Mouse (Mus musculus): ENCODE data around the gene Gm49333. TPM values are rescaled to one million over a fixed set of nuclear protein-coding genes. Genes with fewer than 3 reads are reported as not detected.
A peak's percentile ranks its signal among the peaks of the same experiment; 100 is the strongest.

The Gm49333 gene
- total RNA-seq (2021) = not detected
- not detected in 2 replicates for polyA plus RNA-seq (2012; rRNA removed)
- long read RNA-seq, partial matches to known transcripts = 0 of 2 reads
- long read RNA-seq, other reads (novel, unspliced or antisense) = 2 of 2 reads

DNA sequence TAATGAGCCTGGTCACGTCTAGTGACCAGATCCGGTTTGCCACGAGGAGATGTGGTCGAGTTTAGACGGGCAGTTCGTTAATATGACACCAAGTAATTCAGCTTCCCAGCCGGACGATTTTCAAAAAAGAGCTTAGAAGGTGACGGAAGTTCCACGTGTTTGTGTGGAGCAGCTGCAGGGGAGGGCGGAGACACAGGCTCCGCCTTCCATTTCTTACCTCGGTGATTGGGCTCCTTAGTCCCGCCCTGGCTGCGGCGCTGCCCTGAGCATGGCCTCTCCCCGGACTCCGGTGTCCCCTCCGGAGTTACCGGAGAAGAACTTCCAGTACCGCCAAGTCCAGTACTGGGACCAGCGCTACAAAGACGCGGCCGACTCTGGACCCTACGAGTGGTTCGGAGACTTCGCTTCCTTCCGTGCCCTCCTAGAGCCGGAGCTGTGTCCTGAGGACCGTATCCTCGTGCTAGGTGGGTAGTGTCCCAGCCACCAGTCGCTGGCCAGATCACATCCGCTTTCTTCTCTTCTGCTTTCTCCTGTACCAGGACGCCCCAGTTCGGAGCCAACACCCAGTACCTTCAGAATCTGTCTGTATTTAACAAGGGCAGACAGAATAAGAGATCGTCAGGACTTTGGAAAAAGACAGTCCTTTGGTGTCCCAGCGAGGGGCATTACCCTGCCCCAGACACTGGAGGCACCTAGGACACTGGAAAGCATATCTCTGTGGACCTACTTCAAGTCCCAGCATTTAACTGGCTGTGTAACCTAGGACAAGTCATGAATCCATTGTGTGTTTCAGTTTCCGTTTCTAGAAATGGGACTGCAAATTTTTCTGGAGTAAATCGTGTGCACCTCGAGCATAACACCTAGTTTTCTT, at the start of gene Gm49333, which contains the start of the genes Eef1akmt4 and Alg3:
Gene Gm49333 (plus strand): TSS at position 254 of the 871 bp plus-strand sequence.
Gene Eef1akmt4 (plus strand): TSS at position 237 of the 871 bp plus-strand sequence.
Gene Alg3 (minus strand): TSS at position 379 of the 871 bp plus-strand sequence.
- peak; percentile 94 for DNase-seq

DNA sequence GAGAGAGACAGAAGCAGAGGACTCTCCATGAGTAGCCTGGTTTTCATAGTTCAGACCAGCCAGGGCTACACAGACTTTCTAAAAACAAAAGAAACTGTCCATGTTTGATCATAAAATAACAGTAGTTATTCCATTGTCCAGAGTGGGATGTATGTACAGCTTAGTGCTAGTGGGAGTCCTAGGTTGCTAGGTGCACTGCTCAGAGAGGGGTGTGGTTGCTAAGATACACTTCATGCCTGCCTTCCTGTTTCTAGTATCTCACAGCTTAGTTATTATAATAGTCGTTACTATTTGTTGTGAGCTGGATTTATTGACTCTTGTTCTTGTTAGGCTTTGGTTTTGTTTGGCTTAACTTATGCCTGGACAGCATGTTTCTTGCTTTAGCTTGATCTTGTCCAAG, 46.3 kb upstream of the Gm49333 start:
- no peak for DNase-seq

GRCm38 (mm10) chr16:20589366-20589938, 22.0 kb upstream of the Gm49333 start, which contains the start of gene Vwa5b2:
Gene Vwa5b2 (plus strand): TSS chr16:20589471.
- DNase-seq = no peak

DNA sequence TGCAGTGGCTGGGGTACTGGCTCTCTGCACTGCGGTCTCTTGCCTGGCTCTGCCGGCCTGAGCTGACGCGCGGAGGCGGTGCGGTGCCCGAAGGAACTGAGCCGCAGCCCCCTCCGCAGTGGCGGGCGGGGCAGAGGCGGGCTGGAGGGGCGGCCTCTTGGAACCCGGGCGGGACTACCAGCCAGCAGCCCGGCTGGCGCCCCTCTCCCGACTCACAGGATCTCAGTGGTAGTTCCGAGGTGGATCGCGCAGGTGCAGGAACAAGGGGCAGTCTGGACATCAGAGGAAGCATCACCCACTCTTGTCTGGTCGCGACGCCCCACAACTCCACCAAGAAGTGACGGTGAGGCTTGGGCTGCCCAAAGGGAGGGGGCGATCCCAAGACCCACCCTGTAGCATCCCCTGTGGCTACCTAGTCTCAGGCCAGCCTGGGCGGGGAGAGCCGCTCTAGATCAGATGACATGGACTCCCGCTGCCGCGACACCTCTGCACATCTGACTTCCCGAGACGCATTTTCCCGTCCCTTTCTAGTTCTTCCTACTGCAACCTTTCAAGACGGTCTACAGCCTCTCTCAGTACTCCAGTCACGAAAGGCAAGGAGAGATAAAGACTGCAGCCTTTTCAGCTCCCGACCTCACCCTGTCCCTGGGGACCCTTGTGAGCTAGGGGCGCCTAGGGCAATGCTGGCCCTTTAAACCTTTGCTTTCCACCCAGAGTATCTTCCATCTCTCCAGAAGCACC, 21.3 kb upstream of the Gm49333 start:
- DNase-seq = peak; percentile 31

- DNase-seq = no peak
Observed at GRCm38 (mm10) chr16:20590680-20591038, 20.8 kb upstream of the Gm49333 start.

- DNase-seq = peak; percentile 9
Observed at GRCm38 (mm10) chr16:20591076-20591705, 20.2 kb upstream of the Gm49333 start.

DNA sequence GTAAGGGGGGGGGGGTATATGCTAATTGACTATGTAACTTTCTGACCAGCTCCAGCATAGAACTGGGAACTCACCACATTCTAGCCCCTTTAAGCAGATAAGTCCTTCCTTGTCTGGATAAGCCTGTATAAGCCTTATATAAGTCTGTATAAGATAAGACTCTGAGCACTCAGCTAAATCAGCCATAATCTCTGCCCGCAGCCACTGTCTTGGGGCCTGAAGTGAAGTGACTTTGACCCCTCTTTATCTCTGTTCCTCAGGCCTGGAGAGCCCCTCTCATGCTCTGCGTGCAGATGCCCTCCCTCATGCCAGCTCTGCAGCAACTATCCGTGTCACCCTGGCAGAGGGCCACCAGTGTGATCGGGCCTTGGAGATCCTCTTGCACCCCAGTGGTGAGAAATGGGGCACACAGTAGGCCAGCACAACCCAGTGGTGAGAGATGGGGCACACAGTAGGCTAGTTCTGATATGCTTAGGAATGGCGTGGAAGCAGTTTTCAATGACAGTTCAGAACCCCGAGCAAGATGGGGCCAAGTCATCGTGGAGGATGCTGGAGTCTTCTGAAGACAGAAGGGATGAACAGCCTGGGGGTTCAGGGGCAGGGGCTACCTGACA, 16.2 kb upstream of the Gm49333 start:
- DNase-seq = no peak

DNA sequence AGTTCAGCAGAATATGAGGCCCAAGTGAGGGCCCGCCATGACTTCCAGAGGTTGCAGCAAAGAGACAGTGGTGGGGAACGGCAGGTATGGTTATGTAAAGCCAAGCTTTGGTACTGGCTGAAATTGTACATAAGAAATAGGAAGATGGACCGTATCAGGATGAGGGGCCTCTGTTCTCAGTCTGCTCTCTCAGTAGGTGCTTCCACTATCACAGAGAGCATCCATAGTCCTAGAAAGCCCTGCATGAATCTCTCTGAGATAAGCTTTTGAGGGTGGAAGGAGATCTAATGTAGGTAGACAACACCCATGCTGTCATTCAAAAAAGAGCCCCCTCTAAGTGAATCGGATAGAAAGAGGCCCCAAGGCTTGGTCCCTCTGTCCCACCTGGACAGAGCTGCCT, 15.7 kb upstream of the Gm49333 start:
- DNase-seq = no peak

DNA sequence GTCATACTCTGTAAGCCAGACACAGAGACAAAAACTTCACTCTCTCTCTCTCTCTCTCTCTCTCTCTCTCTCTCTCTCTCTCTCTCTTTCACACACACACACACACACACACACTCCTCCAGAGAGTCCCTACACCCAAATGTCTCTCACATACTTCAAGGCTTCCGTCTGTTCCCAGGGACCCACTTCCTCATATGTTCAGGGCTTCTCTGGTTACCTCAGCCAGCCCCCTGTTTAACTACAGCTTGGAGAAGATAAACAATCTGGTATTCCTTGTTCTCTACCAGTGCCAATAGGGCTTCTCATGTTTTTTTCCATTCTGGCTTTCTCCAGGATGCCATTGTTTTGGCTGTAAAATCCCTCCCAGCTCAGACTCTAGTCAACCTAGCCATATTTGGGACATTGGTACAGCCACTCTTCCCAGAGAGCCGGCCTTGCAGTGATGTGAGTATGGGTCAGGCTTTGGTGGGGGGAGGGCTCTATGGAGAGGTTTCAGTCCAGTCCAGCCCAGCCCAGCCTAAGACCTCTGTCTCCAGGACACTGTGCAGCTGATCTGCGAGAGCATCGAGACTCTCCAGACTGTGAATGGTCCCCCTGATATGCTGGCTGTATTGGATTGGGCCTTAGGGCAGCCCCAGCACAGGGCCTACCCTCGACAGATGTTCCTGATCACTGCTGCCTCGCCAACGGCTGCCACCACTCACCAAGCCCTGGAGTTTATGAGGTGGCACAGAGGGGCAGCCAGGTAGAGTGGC, 14.5 kb upstream of the Gm49333 start:
- DNase-seq = no peak

DNA sequence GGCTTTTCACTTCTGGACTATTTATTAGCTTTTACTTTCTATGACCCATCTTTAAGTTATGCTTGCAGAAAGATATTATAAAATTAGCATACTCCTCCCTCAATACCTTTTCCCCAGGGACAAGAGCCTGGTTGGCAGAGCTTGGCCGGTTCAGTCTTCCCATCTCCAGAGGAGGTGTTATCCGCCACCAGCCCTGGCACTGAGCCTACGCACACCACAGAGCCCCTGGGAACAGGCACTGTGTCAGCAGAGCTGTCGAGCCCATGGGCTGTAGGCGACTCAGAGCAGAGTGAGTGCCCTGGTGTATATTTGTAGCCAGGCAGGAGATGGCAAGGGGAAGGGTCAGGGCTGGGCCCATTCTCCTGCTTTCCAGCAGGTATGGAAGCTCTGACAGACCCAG, 10.9 kb upstream of the Gm49333 start:
- DNase-seq = no peak

- no peak for DNase-seq
Observed at GRCm38 (mm10) chr16:20604705-20605104, 6.7 kb upstream of the Gm49333 start.

DNA sequence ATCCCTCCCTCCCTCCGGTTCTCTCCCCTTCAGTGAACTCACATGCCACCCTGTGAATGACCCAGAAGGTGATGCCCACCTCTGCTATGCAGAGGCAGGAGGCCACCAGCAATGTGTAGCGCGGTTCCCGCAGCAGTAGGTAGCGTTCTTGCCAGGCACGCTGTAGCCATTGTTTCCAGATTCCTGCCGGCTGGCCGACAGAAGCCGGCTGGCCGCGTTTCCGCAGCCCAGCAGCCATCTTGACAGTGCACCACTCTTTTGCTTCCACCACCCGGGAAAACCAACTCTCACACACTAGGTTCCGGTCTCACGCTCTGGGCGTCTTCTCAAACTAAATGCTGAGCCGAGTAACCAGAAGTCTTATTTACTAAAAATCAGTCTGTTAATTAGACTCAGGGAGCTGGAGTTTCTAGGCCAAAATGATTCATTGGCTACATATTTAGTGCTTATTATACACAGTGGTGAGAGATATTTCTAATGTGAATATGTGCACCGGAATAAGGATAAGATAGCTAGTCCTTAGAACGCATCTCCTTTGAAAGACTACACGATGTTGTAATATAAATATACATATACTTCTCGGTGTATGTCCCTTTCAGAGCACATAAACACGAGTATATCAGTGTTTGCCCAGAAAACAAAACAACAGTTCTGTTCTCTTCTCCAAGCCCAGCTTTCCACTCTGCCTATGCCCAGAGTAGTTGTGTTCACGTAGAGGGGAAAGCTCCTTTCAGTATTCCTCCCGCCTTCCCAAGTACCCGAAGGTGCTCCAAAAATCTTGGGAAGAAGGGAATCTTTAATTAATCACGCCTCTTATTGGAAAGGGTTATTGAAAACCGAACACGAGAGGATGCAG, 681 bp upstream of the Gm49333 start:
- DNase-seq = peak; percentile 83

GRCm38 (mm10) chr16:20619541-20620398, 8.4 kb downstream of the Gm49333 start:
- peak; percentile 59 for DNase-seq

DNA sequence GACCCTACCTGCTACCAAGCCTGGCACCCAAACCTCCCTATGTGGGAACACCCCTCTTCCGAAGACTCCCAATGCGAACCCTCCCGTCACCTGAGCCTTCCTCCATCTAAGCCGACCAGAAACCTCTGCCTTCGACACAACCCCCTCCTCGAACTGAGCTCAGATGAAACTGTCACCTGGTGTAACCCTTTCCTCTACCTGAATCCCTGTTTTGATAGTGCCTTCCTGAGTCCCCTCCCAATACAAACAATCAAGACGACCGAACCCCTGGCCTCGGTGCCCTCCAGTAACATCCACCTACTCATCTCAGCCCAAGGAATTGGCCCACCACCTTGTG, 9.0 kb downstream of the Gm49333 start:
- DNase-seq = no peak

DNA sequence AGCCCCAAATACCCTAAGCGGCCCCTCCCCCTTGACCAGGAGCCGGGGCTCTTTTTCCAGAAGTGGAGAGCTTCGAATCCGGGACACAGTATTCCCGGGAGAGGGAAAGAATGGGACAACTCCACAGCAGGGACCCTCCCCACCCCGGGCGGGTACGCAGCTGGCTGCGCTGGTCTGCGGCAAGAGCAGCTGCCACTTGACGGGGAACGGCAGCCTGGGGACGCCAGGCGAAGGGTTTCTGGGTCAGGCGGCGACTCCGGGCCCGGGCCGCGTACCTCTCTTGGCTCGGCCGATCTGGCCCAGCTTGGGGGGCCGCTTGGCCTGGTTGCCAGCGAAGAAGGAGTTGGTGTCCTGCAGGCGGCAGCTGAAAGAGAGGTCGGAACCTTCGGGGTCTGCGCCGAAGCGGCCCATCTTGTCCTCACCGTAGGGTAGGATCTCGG, 9.4 kb downstream of the Gm49333 start:
- no peak for DNase-seq

- peak; percentile 91 for DNase-seq
Observed at GRCm38 (mm10) chr16:20621191-20621990, 10.0 kb downstream of the Gm49333 start, which contains the start of gene Camk2n2. Gene Camk2n2 (minus strand): TSS chr16:20621287.

GRCm38 (mm10) chr16:20621991-20622685, 10.7 kb downstream of the Gm49333 start:
- peak; percentile 95 for DNase-seq

Measured in adrenal gland, adult 2 months (tissue).